Mouse (Mus musculus): ENCODE measurements around the gene Pigb.

The Pigb gene

DNA sequence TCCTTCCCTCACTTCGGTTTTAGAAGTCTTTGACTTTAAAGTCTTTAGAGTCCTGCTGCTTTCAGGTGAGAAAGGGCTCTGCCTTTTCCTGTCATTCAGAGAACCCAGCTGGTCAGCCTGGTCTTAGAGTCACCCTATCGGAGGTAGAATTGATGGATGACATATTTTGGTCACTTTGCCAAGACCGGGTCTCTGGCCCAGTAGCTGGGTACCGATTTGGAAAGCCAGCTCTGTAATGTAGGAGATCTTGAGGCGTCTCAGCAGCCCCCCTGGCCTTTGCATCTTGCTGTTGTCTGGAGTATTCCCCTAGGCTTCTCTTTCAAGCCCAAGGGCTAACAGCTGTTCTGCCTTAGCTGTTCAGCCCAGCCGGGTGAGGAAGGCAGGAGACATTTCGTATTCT, 5.0 kb upstream of the Pigb start:
- DNase-seq, result no peak

DNA sequence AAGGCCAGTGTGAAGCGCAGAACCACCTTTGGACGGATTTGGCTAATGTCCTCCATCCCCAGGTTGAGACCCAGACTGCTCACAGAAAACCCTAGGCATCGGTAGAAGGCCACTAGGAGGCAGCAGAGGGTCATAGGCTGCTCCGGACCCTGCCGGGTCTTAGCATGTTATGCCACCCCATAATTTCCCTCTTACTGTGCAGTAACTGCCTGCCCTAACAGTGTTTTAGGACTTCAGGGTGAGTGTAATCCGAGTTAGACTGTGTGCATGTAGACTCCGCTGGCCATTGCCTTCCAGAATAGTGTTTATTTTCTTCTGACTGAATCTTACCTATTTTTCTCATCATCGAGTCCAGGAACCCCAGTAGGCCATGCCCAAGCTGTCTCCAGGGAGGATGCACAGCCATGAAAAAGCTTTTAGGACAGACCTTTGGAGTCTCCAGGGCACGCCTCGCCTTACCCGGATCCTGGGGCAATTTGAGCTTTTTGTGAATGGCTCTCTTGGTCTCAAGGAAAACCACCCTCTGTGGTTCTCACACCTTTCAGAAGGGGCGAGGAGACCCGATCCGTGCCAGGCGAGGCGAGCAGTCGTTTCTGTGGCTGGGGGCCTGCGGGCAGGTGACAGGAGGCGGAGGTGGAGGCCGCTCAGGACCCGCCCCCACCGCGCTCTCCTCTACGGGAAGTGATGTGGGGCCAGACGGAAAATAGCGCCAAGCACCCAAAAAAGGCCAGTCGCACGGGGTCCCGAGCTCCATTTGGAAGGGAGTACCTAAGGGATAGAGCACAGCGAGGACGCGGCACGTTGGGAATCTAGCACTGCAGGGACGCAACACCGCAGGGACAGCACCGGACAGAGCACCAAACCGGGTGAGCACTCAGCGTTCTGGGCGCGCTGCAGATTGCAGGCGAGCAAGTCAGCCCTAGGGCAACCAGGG, 4.2 kb upstream of the Pigb start, which contains the start of gene Rab27a:
Gene Rab27a, plus strand, starts transcription at position 709 of the 934 bp plus-strand sequence.
- DNase-seq, result peak; percentile 89 to 97

DNA sequence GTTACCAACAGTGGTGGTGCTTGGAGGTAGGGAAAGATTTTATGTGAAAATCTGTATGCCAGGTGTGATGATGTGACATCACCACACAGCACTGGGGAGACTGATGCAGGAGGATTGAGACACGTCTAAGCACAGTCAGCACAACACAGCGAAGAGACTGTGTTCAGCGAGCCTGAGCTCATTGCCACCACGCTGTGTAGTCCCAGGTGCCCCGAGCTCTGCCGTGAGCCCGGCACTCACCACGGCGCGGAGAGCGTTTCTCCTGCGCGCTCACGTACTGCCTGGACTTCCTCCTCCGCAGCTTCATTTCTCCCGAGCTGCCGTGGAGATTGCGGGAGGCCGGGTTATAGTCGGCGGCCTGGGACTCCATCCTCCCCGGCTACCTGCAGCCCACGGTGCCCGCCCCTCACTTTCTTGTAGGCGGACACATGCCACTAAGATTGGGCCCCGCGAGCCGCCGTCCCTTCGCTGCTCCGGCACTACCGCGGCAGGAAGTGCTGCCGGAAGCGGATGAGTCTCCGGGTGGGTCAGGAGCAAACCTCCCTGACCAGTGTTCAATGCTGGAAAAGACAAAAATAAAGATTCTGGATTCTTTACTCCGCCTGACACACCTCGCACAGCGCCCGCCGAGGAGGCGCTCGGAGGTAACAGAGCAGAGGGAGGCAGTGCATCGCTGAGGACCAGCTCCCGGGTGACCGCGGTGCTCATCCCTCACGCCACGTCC, 794 bp downstream of the Pigb start:
- peak; percentile 96 to 98 for DNase-seq

DNA sequence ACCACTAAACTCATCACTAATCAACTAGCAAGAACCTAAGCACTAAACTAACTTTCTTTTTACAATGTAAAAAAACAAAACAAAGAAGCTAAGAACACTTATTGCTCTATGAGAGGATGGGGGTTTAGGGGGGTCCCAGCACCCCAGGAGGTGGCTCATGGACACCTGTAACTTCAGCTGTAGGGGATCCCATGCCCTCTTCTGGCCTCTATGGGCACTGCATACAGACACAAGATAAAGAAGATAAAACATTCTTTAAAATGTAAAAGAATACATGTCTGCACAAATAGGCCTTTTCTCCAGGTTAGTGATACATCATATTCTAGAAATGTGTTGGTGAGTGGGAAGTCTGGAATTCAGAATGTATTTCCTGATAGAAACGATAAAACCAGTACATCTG, 6.8 kb downstream of the Pigb start:
- no peak for DNase-seq

DNA sequence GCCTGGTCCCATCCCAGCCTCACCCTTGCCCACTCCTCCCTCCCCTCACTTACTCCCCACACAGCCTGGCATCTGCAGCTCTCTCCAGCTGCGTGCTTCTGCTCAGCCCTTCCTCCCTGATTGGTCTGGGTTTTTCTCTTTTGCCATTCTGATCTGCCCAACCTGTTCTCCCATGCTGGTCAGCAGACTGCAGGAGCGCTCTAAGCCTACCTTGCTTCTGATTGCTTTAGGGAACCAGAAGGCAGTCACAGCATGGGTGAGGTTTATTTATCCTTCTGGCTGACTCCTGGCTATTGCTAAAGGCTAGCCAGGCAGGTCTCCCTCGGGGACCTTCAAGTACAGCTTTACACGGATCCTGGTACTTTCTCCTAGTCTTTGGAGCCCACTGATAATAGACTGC, 8.8 kb downstream of the Pigb start:
- DNase-seq, result no peak

DNA sequence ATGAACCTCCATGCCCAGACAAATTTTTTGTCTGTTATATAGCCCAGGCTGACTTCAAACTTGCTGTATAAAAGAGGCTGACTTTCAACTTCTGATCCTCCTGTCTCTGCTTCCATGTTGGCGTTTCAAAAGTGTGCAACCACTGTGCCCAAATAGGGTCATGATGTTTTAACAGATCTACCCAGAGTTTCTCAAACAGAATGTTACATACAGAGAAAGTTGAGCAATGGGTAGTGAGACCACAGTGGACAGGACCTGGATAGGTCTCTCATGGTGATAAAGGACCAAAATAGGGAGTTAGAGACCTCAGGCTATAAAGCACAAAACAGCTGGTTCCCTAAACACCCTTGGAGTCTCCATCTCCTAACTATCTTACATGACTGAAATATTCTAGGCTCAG, 9.7 kb downstream of the Pigb start:
- DNase-seq, result no peak

DNA sequence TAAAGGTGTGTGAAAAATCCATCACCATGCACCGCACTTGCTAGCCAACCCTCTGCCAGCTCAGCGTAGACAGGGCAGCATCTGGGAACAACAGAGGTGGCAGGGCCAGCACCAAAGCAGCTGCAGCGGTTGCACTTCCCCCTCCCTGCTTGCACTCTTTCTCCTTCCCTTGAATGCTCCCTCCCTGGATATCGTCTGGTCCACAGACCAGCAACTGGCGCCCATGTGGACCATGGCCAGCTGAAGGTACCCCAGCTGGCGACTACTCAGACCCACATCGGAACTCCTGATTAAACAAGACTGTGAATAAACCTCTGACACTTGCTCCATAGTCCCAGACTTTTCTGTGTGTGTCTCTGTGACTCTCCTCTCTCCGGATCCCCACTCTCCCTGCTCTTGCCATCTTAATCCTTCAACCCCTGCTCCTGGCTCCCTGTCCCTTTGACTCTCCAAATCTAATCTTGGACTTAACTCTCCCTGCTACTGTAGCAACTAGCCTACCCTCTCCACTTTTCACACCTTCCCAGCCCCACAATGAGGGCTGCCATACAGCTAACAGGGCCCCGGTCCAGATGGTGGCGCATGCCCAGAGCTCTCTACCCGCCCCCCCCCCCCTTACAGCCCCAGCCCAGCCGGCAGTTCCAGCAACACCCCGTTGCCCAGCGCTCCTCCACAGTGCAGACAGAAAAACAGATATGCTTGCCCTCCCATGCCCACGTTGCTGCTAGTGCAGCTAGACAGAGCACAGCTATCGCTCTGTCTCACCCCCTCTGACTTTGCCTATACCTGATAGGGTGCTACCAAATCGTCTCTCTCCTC, 14.2 kb downstream of the Pigb start:
- no peak for DNase-seq

DNA sequence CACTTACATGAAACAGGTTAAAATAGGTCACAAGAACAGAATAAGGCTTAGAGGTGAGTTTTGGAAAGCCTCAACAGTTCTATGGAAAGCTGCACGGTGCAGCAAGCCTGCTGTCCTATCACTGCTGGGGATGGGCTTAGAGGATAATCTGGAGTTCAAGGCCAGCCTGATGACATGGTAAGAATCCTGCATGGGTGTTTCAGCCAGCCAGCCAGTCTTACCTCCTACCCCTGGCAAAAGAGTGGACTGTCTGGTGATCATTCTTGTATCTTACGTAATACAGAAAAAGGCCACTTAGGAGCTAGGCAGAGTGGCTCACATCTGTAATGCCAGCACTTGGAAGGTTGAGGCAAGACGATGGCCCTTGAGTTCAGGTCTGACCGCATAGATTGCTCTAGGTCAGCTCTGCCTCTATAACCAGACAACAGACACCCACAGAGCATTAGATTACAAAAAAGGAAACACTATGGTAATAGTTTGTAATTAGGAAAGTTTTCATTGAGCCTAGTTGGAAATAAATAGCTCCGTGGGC, 19.5 kb downstream of the Pigb start:
- no peak for DNase-seq

DNA sequence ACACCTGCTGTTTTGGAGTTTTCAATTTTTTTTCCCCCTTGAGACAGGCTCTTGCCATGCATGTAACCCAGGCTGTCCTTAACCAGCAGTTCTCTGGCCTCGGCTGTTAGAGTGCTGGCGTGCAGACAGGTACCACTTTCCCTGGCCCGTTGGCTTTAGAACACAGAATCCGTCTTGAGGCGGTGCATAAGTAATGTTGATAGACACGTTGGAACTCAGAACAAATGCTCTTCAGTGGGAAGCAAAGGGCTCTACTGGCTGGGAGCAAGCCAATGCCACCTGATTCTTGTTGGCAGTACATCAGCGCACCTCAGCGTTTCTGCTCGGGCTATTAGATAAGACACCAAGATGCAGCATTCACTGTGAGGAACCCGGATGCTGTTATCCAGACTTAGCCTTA, 20.3 kb downstream of the Pigb start:
- DNase-seq, result no peak

DNA sequence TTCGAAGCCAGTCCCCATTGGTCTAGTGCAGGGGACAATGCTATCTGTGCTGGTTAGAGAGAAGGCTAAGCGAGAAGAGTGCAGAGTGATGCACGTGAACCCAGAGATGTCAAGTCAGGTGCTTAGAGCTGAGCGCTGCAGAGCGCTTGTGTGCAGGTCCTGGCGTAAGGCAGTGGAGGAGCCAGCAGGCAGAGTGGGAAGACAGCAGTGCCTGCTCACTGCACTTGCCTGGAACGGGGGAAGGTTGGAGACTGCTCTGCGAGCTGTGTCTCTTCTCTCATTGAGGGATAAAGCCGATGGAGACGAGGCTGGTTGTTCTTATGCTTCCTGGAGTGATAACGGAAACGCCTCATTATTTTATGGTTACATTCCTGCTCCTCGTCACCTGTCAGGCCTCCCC, 25.5 kb downstream of the Pigb start:
- DNase-seq, result no peak

DNA sequence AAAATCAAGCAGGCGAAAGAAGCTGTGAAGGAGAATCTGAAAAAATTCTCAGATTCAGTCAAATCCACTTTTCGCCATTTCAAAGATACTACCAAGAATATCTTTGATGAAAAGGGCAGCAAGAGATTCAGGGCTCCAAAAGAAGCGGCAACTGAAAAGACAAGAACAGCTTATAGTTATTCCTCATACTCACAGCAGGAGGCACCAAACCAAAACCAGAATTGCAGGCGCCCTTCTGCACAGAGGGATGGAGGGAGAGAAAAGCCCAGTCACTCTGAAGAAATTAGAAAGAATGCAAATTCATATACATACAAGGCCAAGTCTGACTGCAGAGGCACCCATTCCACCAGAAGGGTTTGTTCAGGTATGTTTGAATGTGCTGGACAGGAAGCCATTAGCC, 27.5 kb downstream of the Pigb start:
- DNase-seq, result no peak

DNA sequence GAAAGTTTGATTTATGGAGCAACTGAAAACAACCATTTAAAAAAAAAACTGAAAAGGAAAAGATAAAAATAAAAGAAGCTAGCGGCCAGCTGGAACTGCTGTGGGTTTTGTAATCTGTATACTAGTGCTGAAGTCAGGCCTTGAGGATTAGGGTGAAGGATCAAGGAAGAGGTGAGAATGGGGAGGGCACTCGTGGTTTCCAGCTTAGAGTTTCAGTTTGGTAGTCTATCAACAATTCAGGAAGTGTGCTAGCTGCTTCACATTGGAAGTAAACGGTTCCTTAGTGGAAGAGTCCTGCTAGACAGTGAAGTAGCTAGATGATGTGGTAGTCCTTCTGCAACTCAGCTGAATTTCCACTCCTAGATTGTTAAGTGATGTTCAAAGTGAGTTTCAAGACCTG, 31.8 kb downstream of the Pigb start:
- DNase-seq, result no peak

DNA sequence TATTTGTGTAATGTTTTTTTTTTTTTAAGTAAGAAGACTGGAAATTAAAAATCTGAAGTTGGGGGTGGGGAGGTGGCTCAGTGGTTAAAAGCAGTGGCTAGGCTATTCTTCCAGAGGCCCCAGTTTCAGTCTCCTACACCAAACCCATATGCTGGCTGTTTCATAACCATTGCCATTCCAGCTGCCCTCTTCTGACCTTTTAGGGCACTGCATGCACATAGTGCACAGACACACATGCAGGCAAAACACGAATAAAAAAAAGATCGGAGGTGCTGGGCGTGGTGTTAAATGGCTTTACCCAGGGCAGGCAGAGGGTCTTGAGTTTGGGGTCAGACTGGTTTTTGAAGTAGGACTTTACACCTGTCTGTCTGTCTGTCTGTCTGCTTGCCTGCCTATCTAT, 34.0 kb downstream of the Pigb start:
- DNase-seq, result no peak

DNA sequence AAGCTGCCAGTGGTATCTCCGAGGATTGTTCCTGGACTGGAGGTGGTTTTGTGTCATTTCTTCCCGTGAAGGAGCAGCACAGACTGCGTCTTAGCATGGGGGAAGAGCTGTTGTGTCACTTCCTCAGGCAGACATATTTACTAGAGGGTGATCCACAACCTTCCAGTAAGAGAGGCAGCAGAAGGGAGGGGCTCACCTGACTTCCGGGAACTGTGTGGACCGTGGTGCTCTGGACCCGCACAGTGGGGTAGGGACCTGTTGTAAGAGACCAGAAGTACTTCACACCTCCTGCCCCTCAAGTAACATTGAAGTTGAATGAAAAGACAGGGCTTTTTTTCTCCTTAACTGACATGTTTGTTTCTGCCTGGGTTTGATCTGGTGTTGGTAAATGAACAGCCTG, 35.1 kb downstream of the Pigb start:
- DNase-seq, result no peak

DNA sequence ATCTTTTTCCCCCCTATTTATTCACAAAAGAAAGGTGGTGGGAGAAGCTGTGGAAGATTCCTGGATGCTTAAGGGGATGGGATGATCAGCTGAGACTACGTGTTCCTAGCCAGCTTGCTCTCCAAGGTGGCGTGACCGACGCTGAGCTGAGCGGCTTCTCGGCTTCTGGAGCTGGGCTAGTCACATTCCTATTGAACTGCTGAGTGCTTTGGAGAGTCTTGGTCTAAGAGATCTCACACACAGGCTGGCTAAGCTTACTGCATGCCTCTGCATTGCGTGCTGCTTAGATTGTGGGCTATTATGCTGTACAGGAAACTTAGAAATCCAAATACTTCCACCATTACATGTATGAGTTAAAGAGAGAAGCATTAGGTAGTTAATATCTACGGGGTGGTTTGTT, 36.1 kb downstream of the Pigb start:
- no peak for DNase-seq

DNA sequence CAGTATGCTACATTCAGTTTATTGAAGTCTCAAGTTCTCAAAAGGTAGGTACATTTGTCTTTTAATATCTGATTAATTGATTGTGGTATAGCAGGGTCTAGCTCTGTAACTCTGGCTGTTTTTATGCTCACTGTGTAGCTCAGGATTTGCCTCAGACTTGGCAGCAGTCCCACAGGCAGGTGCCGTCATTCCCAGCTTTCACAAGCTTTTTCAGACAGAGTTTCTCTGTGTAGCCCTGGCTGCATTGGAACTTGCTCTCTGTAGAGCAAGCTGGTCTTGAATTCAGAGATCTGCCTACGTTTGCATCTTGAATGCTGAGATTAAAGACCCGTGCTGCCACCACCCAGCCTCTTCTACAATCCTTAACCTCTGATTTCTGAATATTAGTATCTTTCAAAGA, 38.0 kb downstream of the Pigb start:
- DNase-seq, result peak; percentile 19 to 55

DNA sequence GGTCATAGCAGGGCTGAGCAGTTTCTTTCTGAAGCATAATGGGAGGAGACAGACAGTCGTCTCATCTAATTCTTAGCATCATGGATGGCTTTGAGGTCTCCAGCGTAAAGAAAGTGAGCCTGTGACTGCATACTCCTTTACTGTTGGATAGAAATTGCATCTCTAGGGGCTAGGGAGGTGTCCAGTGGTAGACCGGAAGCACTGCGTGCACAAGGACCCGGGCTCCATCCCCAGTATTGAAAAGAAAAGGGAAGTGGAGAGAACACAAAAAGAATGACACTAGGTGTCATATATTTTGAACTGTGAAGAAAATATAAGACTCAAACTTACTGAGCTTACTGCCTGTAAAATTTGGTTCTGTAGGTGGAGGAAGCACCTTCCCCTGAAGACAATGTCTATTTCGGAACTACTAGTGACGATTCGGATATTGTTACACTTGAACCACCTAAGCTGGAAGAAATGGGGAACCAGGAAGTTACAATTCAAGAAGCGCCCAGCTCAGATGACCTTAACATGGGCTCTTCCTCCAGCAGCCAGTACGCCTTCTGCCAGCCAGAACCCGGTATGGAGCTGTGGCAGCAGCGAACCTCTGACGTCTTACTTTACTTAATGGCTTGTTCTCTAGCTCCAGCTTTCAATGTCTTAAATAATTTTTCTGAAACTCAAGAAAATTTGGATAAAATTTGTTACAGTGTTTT, 38.7 kb downstream of the Pigb start:
- no peak for DNase-seq

DNA sequence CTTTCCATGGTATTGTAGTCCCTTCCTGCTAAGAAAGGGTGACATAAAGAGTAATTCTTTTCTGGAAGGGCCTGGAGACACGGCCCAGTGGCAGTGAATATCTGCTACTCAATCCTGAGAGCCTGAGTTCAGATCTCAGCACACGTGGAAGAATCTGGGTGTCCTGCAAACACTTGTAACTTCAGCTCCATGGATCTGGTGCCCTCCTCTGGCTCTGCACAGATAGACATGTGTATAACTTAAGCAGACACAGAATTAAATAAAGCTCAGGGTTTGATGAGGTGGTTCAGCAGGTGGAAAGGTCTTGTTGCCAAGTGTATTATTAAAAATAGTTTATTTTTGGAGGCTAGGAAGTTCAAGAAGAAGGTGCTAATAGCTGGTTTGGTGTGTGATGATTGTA, 39.7 kb downstream of the Pigb start:
- no peak for DNase-seq

DNA sequence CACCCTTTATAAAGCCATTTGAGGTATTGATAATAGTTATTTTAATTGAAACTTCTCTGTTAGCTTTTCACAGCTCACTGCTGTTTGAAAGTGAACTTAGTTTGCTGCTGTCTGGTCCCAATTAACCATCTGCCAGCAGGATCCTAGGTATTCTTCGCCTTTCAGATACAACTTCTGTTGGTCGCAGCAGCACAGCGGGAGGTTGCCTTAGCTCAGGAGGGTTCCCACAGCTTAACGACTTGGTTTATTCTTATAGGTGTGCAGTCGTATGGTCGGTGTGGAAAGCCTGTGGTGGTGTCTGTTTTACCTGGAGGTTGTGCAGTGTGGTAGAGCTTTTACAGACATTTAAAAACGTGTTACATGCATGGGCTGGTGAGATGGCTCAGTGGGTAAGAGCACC, 43.4 kb downstream of the Pigb start:
- DNase-seq, result no peak

DNA sequence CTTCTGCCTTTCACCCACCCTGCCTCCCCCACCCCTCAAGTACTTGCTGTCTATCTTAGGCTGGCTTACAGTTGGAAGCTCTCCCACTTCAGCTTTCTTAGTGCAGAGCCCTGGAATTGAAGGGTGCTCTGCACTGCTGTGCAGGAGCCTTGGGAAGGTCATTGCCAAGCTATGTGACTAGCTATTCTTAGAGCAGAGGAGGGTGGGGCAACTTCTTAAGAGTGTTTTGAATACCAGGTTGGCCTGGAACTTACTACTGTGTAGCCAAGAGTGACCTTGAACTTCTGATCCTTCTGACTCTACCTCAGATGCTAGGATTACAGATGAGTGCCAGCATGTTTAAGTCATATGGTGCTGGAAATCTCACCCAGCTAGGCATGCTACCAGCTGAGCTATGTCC, 44.0 kb downstream of the Pigb start:
- no peak for DNase-seq

DNA sequence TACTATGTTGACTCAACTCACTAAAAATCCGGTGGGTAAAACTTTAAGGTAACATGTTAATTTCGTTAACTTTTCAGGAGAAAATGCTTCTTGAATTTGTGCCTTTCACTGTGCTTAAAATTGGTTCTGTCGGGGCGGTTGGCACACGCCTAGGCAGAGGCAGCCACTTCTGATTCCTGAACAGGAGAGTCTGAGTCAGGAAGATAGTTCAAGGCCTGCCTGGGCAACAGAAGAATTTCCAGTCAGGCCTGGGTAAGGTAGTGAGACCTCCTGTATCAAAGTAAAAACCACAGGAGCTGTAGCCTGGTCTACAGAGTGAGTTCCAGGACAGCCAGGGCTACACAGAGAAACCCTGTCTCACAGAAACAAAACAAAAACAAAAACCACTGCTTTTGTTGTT, 47.6 kb downstream of the Pigb start:
- DNase-seq, result no peak

DNA sequence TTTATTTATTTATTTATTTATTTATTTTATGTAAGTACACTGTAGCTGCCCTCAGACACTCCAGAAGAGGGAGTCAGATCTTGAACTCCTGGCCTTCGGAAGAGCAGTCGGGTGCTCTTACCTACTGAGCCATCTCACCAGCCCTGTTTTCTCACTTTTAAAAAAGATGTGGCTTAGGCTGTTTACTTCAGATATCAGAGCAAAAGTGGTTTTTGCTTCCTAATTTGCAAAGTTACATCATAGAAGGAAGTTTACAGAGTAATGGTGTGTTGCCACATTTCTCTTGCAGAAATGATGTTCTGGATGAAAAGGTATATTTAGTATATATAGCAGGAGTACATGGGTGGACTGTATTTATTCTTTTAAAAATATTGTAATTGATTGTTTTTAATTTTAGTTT, 48.8 kb downstream of the Pigb start:
- DNase-seq, result no peak

All from kidney, postnatal 25 days (tissue).